In genomic region chr16:70568341-70569265, GRCm38 (mm10) we compare ENCODE assay signal across 8 mouse cellular contexts.
DNase-seq lines count a peak whose midpoint lies in the region; ATAC-seq and TF ChIP-seq lines count a peak whose summit lies in the region.

No protein-coding gene starts in this region.

- TF ChIP-seq CTCF in spleen, adult 2 months (IDR thresholded peaks at IDR 0.05; ENCODE audit: extremely low read depth, insufficient read depth, insufficient read length, insufficient replicate concordance) = peak; percentile 10; the same call in 1 of the 2 replicates

- no peak overlapping the region for H3K27ac ChIP-seq in spleen, adult 2 months (ENCODE audit: insufficient read depth, low read length)
- no peak overlapping the region for H3K27ac ChIP-seq in intestine, embryonic 15.5 days
- H3K27ac ChIP-seq in neural tube, embryonic 11.5 days (ENCODE audit: low read depth, low read length) = no peak overlapping the region

- WGBS in spleen, adult 2 months = 66% methylated on average over 23 of the region's 23 CpGs
- WGBS in intestine, embryonic 15.5 days = 56% methylated on average over 23 of the region's 23 CpGs
- 65% methylated on average over 23 of the region's 23 CpGs for WGBS in neural tube, embryonic 11.5 days

- no peaks in the 10 kb centered on the region for H3K9me3 ChIP-seq in intestine, embryonic 15.5 days
- no peaks in the 10 kb centered on the region for H3K9me3 ChIP-seq in neural tube, embryonic 11.5 days (ENCODE audit: control insufficient read depth, low read length)

- intact Hi-C loops in left cerebral cortex, postnatal 36 days (cut with DNase I) = loop anchor here (5.0 kb wide), 1 partner anchor 251 kb away; no protein-coding TSS in a partner anchor

- H3K36me3 ChIP-seq in spleen, adult 2 months (ENCODE audit: control insufficient read depth, insufficient read depth, low read length) = no peaks in the 10 kb centered on the region
- H3K36me3 ChIP-seq in intestine, embryonic 15.5 days = no peaks in the 10 kb centered on the region
- H3K36me3 ChIP-seq in neural tube, embryonic 11.5 days (ENCODE audit: control insufficient read depth, insufficient read depth, low read length) = no peaks in the 10 kb centered on the region

- no peak overlapping the region for H3K4me2 ChIP-seq in intestine, embryonic 15.5 days (replicated peaks)
- H3K4me2 ChIP-seq in neural tube, embryonic 11.5 days (ENCODE audit: low read depth) = no peak overlapping the region

- H3K4me1 ChIP-seq in spleen, adult 2 months (ENCODE audit: control insufficient read depth, insufficient read depth, insufficient read length) = no peaks in the 10 kb centered on the region
- no peaks in the 10 kb centered on the region for H3K4me1 ChIP-seq in intestine, embryonic 15.5 days (replicated peaks)
- H3K4me1 ChIP-seq in neural tube, embryonic 11.5 days (ENCODE audit: control insufficient read depth, insufficient read depth, low read length) = no peaks in the 10 kb centered on the region

- ATAC-seq in frontal cortex, adult (ENCODE audit: low TSS enrichment) = peak; percentile 99
- ATAC-seq in intestine, embryonic 15.5 days = 0 out of 2 replicates have a peak, but pooled peaks have one; percentile 28
- peak; percentile 67 for ATAC-seq in neural tube, embryonic 11.5 days (ENCODE audit: insufficient read depth, low FRiP score, low TSS enrichment)

- no peak overlapping the region for H3K4me3 ChIP-seq in spleen, adult 2 months (ENCODE audit: extremely low read depth, insufficient read depth, insufficient read length)
- H3K4me3 ChIP-seq in intestine, embryonic 15.5 days (replicated peaks) = no peak overlapping the region
- no peak overlapping the region for H3K4me3 ChIP-seq in neural tube, embryonic 11.5 days (ENCODE audit: low read depth, low read length)

- no peaks in the 10 kb centered on the region for H3K27me3 ChIP-seq in spleen, adult 2 months (ENCODE audit: control insufficient read depth, insufficient read depth, low read length)
- H3K27me3 ChIP-seq in intestine, embryonic 15.5 days (replicated peaks) = no peaks in the 10 kb centered on the region
- no peaks in the 10 kb centered on the region for H3K27me3 ChIP-seq in neural tube, embryonic 11.5 days (ENCODE audit: control insufficient read depth, insufficient read depth, low read length)

- no peak for DNase-seq in spleen, adult 2 months (ENCODE audit: low read depth in 1 of 2, low spot score in 2 of 2)
- DNase-seq in spleen, postnatal 4 days (ENCODE audit: low spot score in 2 of 2) = no peak
- peak; percentile 9 for DNase-seq in cerebellum, adult 11 months
- peak; percentile 44 to 56 for DNase-seq in left cerebral cortex, postnatal 36 days (ENCODE audit: low spot score in 2 of 2)
- peak; percentile 55 for DNase-seq in neural tube, embryonic 11.5 days (ENCODE audit: low spot score)
- DNase-seq in spleen, postnatal 14 days (ENCODE audit: low spot score in 2 of 2) = no peak

- no peak for TF ChIP-seq POLR2A in spleen, adult 2 months (IDR thresholded peaks at IDR 0.05; ENCODE audit: low read depth, low read length)

- no peak overlapping the region for H3K9ac ChIP-seq in intestine, embryonic 15.5 days
- H3K9ac ChIP-seq in neural tube, embryonic 11.5 days (ENCODE audit: low read length) = no peak overlapping the region

Comparison
In these comparisons a context has a peak if more than half of its experiments do, and no peak if none do; other contexts are left out.
1. DNase-seq: peak in cerebellum, adult 11 months (single experiment), left cerebral cortex, postnatal 36 days (2 of 2) and neural tube, embryonic 11.5 days (single experiment); none in spleen, adult 2 months (0 of 2), spleen, postnatal 4 days (0 of 2) and spleen, postnatal 14 days (0 of 2).
2. ATAC-seq: peak in every context shown above with its lines; median percentile 99 in frontal cortex, adult; 67 in neural tube, embryonic 11.5 days; 28 in intestine, embryonic 15.5 days.